Comparison of ENCODE assay signal across 20 mouse cellular contexts in the genomic region with DNA sequence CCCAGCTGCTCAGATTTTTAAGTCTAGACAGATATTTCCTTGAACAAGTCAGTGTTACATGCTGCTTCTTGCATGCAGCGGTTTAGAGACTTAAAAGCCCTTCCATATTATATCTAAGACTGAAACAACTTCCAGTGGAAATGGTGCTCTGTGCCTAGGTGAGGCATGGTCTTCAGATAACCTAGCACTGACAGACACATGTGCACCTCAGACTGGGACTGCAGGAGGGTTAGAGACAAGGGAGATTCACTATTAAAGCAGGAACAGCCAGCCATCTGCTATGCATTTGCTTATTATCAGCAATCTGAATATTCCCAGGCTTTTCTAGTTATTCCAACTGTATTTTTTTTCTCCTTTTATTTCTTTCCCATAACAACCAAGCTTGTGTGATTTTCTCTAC.
DNase-seq lines count a peak whose midpoint lies in the region; ATAC-seq lines count a peak whose summit lies in the region.
"Had no signal": no experiment of that assay in that cellular context is flagged by ENCODE, and none has a peak within 500 bp of the region (broad histone marks: within the 10 kb centered on the region; RNA-seq: fewer than 3 reads in every experiment).

No protein-coding gene starts in this region.

- ATAC-seq in forebrain, embryonic 14.5 days, result peak; percentile 50
- no peak for ATAC-seq in hindbrain, embryonic 14.5 days (ENCODE audit: low FRiP score)
- ATAC-seq in midbrain, embryonic 15.5 days (replicated peaks), result peak; percentile 48
- ATAC-seq in megakaryocyte progenitor cell, adult 5-6 weeks (replicated peaks; ENCODE audit: poor library complexity), result no peak
- ATAC-seq: liver, postnatal 0 days had no signal

- H3K9me3 ChIP-seq in forebrain, embryonic 10.5 days, result no peaks in the 10 kb centered on the region
- no peaks in the 10 kb centered on the region for H3K9me3 ChIP-seq in forebrain, embryonic 14.5 days (replicated peaks; ENCODE audit: control insufficient read depth, low read length)
- H3K9me3 ChIP-seq in hindbrain, embryonic 14.5 days (ENCODE audit: control insufficient read depth, low read length), result no peaks in the 10 kb centered on the region
- H3K9me3 ChIP-seq in midbrain, embryonic 15.5 days, result no peaks in the 10 kb centered on the region
- H3K9me3 ChIP-seq: heart, embryonic 15.5 days had no signal

- H3K4me3 ChIP-seq in forebrain, embryonic 10.5 days, result no peak overlapping the region
- no peak overlapping the region for H3K4me3 ChIP-seq in forebrain, embryonic 14.5 days (ENCODE audit: low read depth, low read length)
- no peak overlapping the region for H3K4me3 ChIP-seq in hindbrain, embryonic 14.5 days (replicated peaks; ENCODE audit: low read length)
- no peak overlapping the region for H3K4me3 ChIP-seq in midbrain, embryonic 15.5 days
- H3K4me3 ChIP-seq: gastrocnemius, adult 2 months; heart, embryonic 15.5 days had no signal

- H3K36me3 ChIP-seq in forebrain, embryonic 10.5 days (replicated peaks), result no peaks in the 10 kb centered on the region
- H3K36me3 ChIP-seq in forebrain, embryonic 14.5 days (ENCODE audit: control insufficient read depth, insufficient read depth, low read length), result no peaks in the 10 kb centered on the region
- H3K36me3 ChIP-seq in hindbrain, embryonic 14.5 days (replicated peaks; ENCODE audit: control insufficient read depth, insufficient read depth), result no peaks in the 10 kb centered on the region
- H3K36me3 ChIP-seq in midbrain, embryonic 15.5 days (replicated peaks), result no peaks in the 10 kb centered on the region
- H3K36me3 ChIP-seq: heart, embryonic 15.5 days had no signal

- H3K4me1 ChIP-seq in forebrain, embryonic 10.5 days, result peaks cover 33% of the 10 kb centered on the region
- peaks cover 23% of the 10 kb centered on the region for H3K4me1 ChIP-seq in forebrain, embryonic 14.5 days (ENCODE audit: control insufficient read depth, insufficient read depth, low read length)
- H3K4me1 ChIP-seq in hindbrain, embryonic 14.5 days (replicated peaks; ENCODE audit: control insufficient read depth, insufficient read depth, low read length), result peaks cover 23% of the 10 kb centered on the region
- H3K4me1 ChIP-seq in midbrain, embryonic 15.5 days, result peaks cover 50% of the 10 kb centered on the region
- H3K4me1 ChIP-seq: heart, embryonic 15.5 days had no signal

- DNase-seq in forebrain, embryonic 10.5 days (ENCODE audit: extremely low spot score, low spot score), result no peak
- DNase-seq in forebrain, embryonic 14.5 days (ENCODE audit: low spot score), result no peak
- no peak for DNase-seq in hindbrain, embryonic 14.5 days (ENCODE audit: low spot score)
- DNase-seq in heart, adult 9 months (ENCODE audit: low spot score in 2 of 2), result no peak
- DNase-seq in gastrocnemius, postnatal 25 days, result no peak
- DNase-seq in urinary bladder, postnatal 25 days (ENCODE audit: low spot score), result no peak
- DNase-seq: adrenal gland, postnatal 10 days; B cell, adult 2 months; cerebellum, adult 8-10 months; gastrocnemius, adult 2 months; heart, adult 11 months; kidney, adult 18-20 months; kidney, postnatal 36 days; liver; liver, postnatal 0 days; lung, postnatal 4 days; right cerebral cortex, postnatal 14 days had no signal

- 76% methylated on average over 1 of the region's 1 CpGs for WGBS in forebrain, embryonic 10.5 days
- 79% methylated on average over 1 of the region's 1 CpGs for WGBS in forebrain, embryonic 14.5 days
- whole genome bisulfite sequencing in hindbrain, embryonic 14.5 days, result 86% methylated on average over 1 of the region's 1 CpGs
- 59% methylated on average over 1 of the region's 1 CpGs for WGBS in midbrain, embryonic 15.5 days

- no peak overlapping the region for H3K9ac ChIP-seq in forebrain, embryonic 14.5 days (ENCODE audit: low read length)
- H3K9ac ChIP-seq in hindbrain, embryonic 14.5 days, result no peak overlapping the region
- no peak overlapping the region for H3K9ac ChIP-seq in midbrain, embryonic 15.5 days
- H3K9ac ChIP-seq: heart, embryonic 15.5 days; liver, postnatal 0 days had no signal

- no peaks in the 10 kb centered on the region for H3K27me3 ChIP-seq in forebrain, embryonic 10.5 days (ENCODE audit: poor library complexity, severe bottlenecking)
- no peaks in the 10 kb centered on the region for H3K27me3 ChIP-seq in forebrain, embryonic 14.5 days (replicated peaks; ENCODE audit: control insufficient read depth, insufficient read depth, low read length)
- H3K27me3 ChIP-seq in hindbrain, embryonic 14.5 days (ENCODE audit: control insufficient read depth, insufficient read depth, low read length), result no peaks in the 10 kb centered on the region
- no peaks in the 10 kb centered on the region for H3K27me3 ChIP-seq in midbrain, embryonic 15.5 days (replicated peaks)
- H3K27me3 ChIP-seq: heart, embryonic 15.5 days had no signal

- H3K4me2 ChIP-seq in forebrain, embryonic 14.5 days (ENCODE audit: low read length), result no peak overlapping the region
- no peak overlapping the region for H3K4me2 ChIP-seq in hindbrain, embryonic 14.5 days (replicated peaks)
- no peak overlapping the region for H3K4me2 ChIP-seq in midbrain, embryonic 15.5 days
- H3K4me2 ChIP-seq: heart, embryonic 15.5 days had no signal

- peak overlapping the region; percentile 54; the same call in 1 of the 2 replicates for H3K27ac ChIP-seq in forebrain, embryonic 10.5 days
- H3K27ac ChIP-seq in forebrain, embryonic 14.5 days (ENCODE audit: low read depth, low read length), result peak overlapping the region; percentile 81
- peak overlapping the region; percentile 83 for H3K27ac ChIP-seq in hindbrain, embryonic 14.5 days
- peak overlapping the region; percentile 78 for H3K27ac ChIP-seq in midbrain, embryonic 15.5 days
- H3K27ac ChIP-seq: gastrocnemius, adult 2 months; heart, embryonic 15.5 days had no signal

Comparison
In these comparisons a context has a peak if more than half of its experiments do, and no peak if none do; other contexts are left out.
1. ATAC-seq: peak in forebrain, embryonic 14.5 days (single experiment) and midbrain, embryonic 15.5 days (single experiment); none in hindbrain, embryonic 14.5 days (single experiment) and megakaryocyte progenitor cell, adult 5-6 weeks (single experiment).
2. Peak in every context shown above with its lines, with median percentiles within 50 percentile points of each other: H3K27ac ChIP-seq.